Mouse (Mus musculus): Measurements from ENCODE around the gene Xxylt1.

The Xxylt1 gene

GRCm38 (mm10) chr16:30923899-30924298 is 157.3 kb downstream of the Xxylt1 start:
- in situ Hi-C loops (cut with MboI, MseI), result no loop called here

- in situ Hi-C loops (cut with MboI, MseI), result no loop called here
These were observed 158.7 kb downstream of the Xxylt1 start for GRCm38 (mm10) chr16:30922548-30922947.

GRCm38 (mm10) chr16:30918866-30919265 is 162.4 kb downstream of the Xxylt1 start:
- in situ Hi-C loops (cut with MboI, MseI), result no loop called here

- in situ Hi-C loops (cut with MboI, MseI), result no loop called here
These were observed 164.3 kb downstream of the Xxylt1 start for GRCm38 (mm10) chr16:30916931-30917330.

- in situ Hi-C loops (cut with MboI, MseI), result no loop called here
These were observed 165.5 kb downstream of the Xxylt1 start for GRCm38 (mm10) chr16:30915611-30916220.
